Mouse (Mus musculus): Measurements from ENCODE around the gene Olfr1242. TPM values are rescaled to one million over a fixed set of nuclear protein-coding genes. Genes with fewer than 3 reads are reported as not detected.

The Olfr1242 gene
- total and polyA plus RNA-seq, 3 experiments: not detected

GRCm38 (mm10) chr2:89487026-89487425, 11.1 kb downstream of the Olfr1242 start, which contains the start of gene Olfr1241:
Gene Olfr1241, minus strand, starts transcription at chr2:89487126.
- DNase-seq (ENCODE audit: low read depth, low spot score): no peak
- no peaks in the 10 kb centered on the region for H3K79me2 ChIP-seq (ENCODE audit: control insufficient read depth, insufficient read depth, low read length, poor library complexity)
- no peak for TF ChIP-seq GABPA (IDR thresholded peaks at IDR 0.05; ENCODE audit: low read depth, low read length)
- no peak for TF ChIP-seq EP300 (IDR thresholded peaks at IDR 0.05; ENCODE audit: low read depth in 1 of 2, low read length in 2 of 2)
- no peak for TF ChIP-seq POLR2AphosphoS2 (IDR thresholded peaks at IDR 0.05; ENCODE audit: low read length)
- TF ChIP-seq NRF1 (IDR thresholded peaks at IDR 0.05; ENCODE audit: insufficient read depth, low read depth, low read length, poor library complexity, severe bottlenecking): no peak
- TF ChIP-seq ZMIZ1 (IDR thresholded peaks at IDR 0.05; ENCODE audit: low read depth, low read length): no peak
- no peak for TF ChIP-seq CHD2 (IDR thresholded peaks at IDR 0.05; ENCODE audit: low read length)
- TF ChIP-seq MXI1 (IDR thresholded peaks at IDR 0.05; ENCODE audit: low read depth, low read length): no peak
- no peak for TF ChIP-seq RAD21 (IDR thresholded peaks at IDR 0.05; ENCODE audit: low read depth, low read length)
- no peak for TF ChIP-seq ELF1 (IDR thresholded peaks at IDR 0.05; ENCODE audit: low read depth, low read length)
- TF ChIP-seq TAL1 (IDR thresholded peaks at IDR 0.05; ENCODE audit: low read length): no peak
- no peak for TF ChIP-seq MYB (IDR thresholded peaks at IDR 0.05; ENCODE audit: low read depth, low read length)
- no peak for TF ChIP-seq RCOR1 (IDR thresholded peaks at IDR 0.05; ENCODE audit: low read depth, low read length)
- no peak for TF ChIP-seq UBTF (IDR thresholded peaks at IDR 0.05; ENCODE audit: borderline replicate concordance, insufficient read depth, low read depth, low read length)
- TF ChIP-seq CHD1 (IDR thresholded peaks at IDR 0.05; ENCODE audit: low read depth, low read length): no peak
- no peak for TF ChIP-seq MAZ (IDR thresholded peaks at IDR 0.05; ENCODE audit: low read depth, low read length)
- H3K27me3 ChIP-seq (ENCODE audit: control insufficient read depth in 1 of 2, insufficient read depth in 2 of 2, low read length in 2 of 2): no peaks in the 10 kb centered on the region
- H3K4me3 ChIP-seq (ENCODE audit: control insufficient read depth in 1 of 2, insufficient read depth in 1 of 2, low read depth in 2 of 2, low read length in 2 of 2): no peak within 1 kb of the TSS
- H3K27ac ChIP-seq (ENCODE audit: control insufficient read depth, low read depth, low read length): no peak within 1 kb of the TSS
- H3K9me3 ChIP-seq (replicated peaks; ENCODE audit: insufficient read depth, low read length): no peaks in the 10 kb centered on the region
- H3K4me1 ChIP-seq (ENCODE audit: control insufficient read depth in 1 of 2, insufficient read depth in 2 of 2, low read length in 2 of 2): no peaks in the 10 kb centered on the region
- H3K9ac ChIP-seq (ENCODE audit: control insufficient read depth, low read depth, low read length, poor library complexity, severe bottlenecking): no peak within 1 kb of the TSS
- no peaks in the 10 kb centered on the region for H3K36me3 ChIP-seq (ENCODE audit: control insufficient read depth in 1 of 2, insufficient read depth in 2 of 2, low read length in 2 of 2)

- H3K27ac ChIP-seq (ENCODE audit: control insufficient read depth, low read depth, low read length): no peak within 1 kb of the TSS
- no peak for TF ChIP-seq ZKSCAN1 (IDR thresholded peaks at IDR 0.05; ENCODE audit: low read depth, low read length)
- TF ChIP-seq USF2 (IDR thresholded peaks at IDR 0.05; ENCODE audit: borderline replicate concordance in 1 of 2, insufficient read depth in 1 of 2, low read depth in 1 of 2, low read length in 2 of 2): no peak
- no peak for TF ChIP-seq NRF1 (IDR thresholded peaks at IDR 0.05; ENCODE audit: insufficient read depth, low read depth, low read length, poor library complexity, severe bottlenecking)
- no peak for TF ChIP-seq MYB (IDR thresholded peaks at IDR 0.05; ENCODE audit: low read depth, low read length)
- no peak for TF ChIP-seq E2F4 (IDR thresholded peaks at IDR 0.05; ENCODE audit: borderline replicate concordance, low read depth, low read length)
- no peak for TF ChIP-seq NELFE (IDR thresholded peaks at IDR 0.05; ENCODE audit: low read depth, low read length)
- no peak for TF ChIP-seq MAX (IDR thresholded peaks at IDR 0.05; ENCODE audit: low read length)
- no peak for TF ChIP-seq MAZ (IDR thresholded peaks at IDR 0.05; ENCODE audit: low read depth, low read length)
- no peak for TF ChIP-seq POLR2AphosphoS5 (IDR thresholded peaks at IDR 0.05; ENCODE audit: borderline replicate concordance, low read depth, low read length)
- H3K79me2 ChIP-seq (ENCODE audit: control insufficient read depth, insufficient read depth, low read length, poor library complexity): no peaks in the 10 kb centered on the region
- no peaks in the 10 kb centered on the region for H3K4me1 ChIP-seq (ENCODE audit: control insufficient read depth in 1 of 2, insufficient read depth in 2 of 2, low read length in 2 of 2)
- no peaks in the 10 kb centered on the region for H3K9me3 ChIP-seq (replicated peaks; ENCODE audit: insufficient read depth, low read length)
- no peak within 1 kb of the TSS for H3K9ac ChIP-seq (ENCODE audit: control insufficient read depth, low read depth, low read length, poor library complexity, severe bottlenecking)
- no peaks in the 10 kb centered on the region for H3K27me3 ChIP-seq (ENCODE audit: control insufficient read depth in 1 of 2, insufficient read depth in 2 of 2, low read length in 2 of 2)
- DNase-seq (ENCODE audit: low read depth, low spot score): no peak
- no peaks in the 10 kb centered on the region for H3K36me3 ChIP-seq (ENCODE audit: control insufficient read depth in 1 of 2, insufficient read depth in 2 of 2, low read length in 2 of 2)
- H3K4me3 ChIP-seq (ENCODE audit: control insufficient read depth in 1 of 2, insufficient read depth in 1 of 2, low read depth in 2 of 2, low read length in 2 of 2): no peak within 1 kb of the TSS
Observed at GRCm38 (mm10) chr2:89442900-89443299, 55.2 kb downstream of the Olfr1242 start, which contains the start of gene Olfr1240. Gene Olfr1240, minus strand, starts transcription at chr2:89443000.

Other genes starting within 250 kb of the Olfr1242 start
- gene Olfr1228, start 244.3 kb downstream of the Olfr1242 start, total RNA-seq (2012; rRNA removed): not detected in 2 replicates
- gene Olfr1228, start 244.3 kb downstream of the Olfr1242 start, polyA plus RNA-seq (2012; ENCODE audit: insufficient read depth in 1 of 2, insufficient read length in 2 of 2, low read depth in 1 of 2, low replicate concordance in 2 of 2, missing spikeins in 1 of 2): not detected
- not detected in 2 replicates for gene Olfr1229, start 210.3 kb downstream of the Olfr1242 start, total RNA-seq (2012; rRNA removed)
- not detected for gene Olfr1229, start 210.3 kb downstream of the Olfr1242 start, polyA plus RNA-seq (2012; ENCODE audit: insufficient read depth in 1 of 2, insufficient read length in 2 of 2, low read depth in 1 of 2, low replicate concordance in 2 of 2, missing spikeins in 1 of 2)
- gene Olfr1230, start 201.1 kb downstream of the Olfr1242 start, total RNA-seq (2012; rRNA removed): not detected in 2 replicates
- not detected for gene Olfr1230, start 201.1 kb downstream of the Olfr1242 start, polyA plus RNA-seq (2012; ENCODE audit: insufficient read depth in 1 of 2, insufficient read length in 2 of 2, low read depth in 1 of 2, low replicate concordance in 2 of 2, missing spikeins in 1 of 2)
- not detected in 2 replicates for gene Olfr1231, start 191.3 kb downstream of the Olfr1242 start, total RNA-seq (2012; rRNA removed)
- not detected for gene Olfr1231, start 191.3 kb downstream of the Olfr1242 start, polyA plus RNA-seq (2012; ENCODE audit: insufficient read depth in 1 of 2, insufficient read length in 2 of 2, low read depth in 1 of 2, low replicate concordance in 2 of 2, missing spikeins in 1 of 2)
- gene Olfr1232, start 168.7 kb downstream of the Olfr1242 start, total RNA-seq (2012; rRNA removed): not detected in 2 replicates
- gene Olfr1232, start 168.7 kb downstream of the Olfr1242 start, polyA plus RNA-seq (2012; ENCODE audit: insufficient read depth in 1 of 2, insufficient read length in 2 of 2, low read depth in 1 of 2, low replicate concordance in 2 of 2, missing spikeins in 1 of 2): not detected
- gene Olfr1233, start 155.9 kb downstream of the Olfr1242 start, total RNA-seq (2012; rRNA removed): not detected in 2 replicates
- not detected for gene Olfr1233, start 155.9 kb downstream of the Olfr1242 start, polyA plus RNA-seq (2012; ENCODE audit: insufficient read depth in 1 of 2, insufficient read length in 2 of 2, low read depth in 1 of 2, low replicate concordance in 2 of 2, missing spikeins in 1 of 2)
- gene Olfr1234, start 133.5 kb downstream of the Olfr1242 start, total RNA-seq (2012; rRNA removed): not detected in 2 replicates
- not detected for gene Olfr1234, start 133.5 kb downstream of the Olfr1242 start, polyA plus RNA-seq (2012; ENCODE audit: insufficient read depth in 1 of 2, insufficient read length in 2 of 2, low read depth in 1 of 2, low replicate concordance in 2 of 2, missing spikeins in 1 of 2)
- gene Olfr1238, start 88.7 kb downstream of the Olfr1242 start, total RNA-seq (2012; rRNA removed): not detected in 2 replicates
- gene Olfr1238, start 88.7 kb downstream of the Olfr1242 start, polyA plus RNA-seq (2012; ENCODE audit: insufficient read depth in 1 of 2, insufficient read length in 2 of 2, low read depth in 1 of 2, low replicate concordance in 2 of 2, missing spikeins in 1 of 2): under 1 TPM in 1 of 2 experiments, not detected in 1; 0.01 TPM
- not detected in 2 replicates for gene Olfr1239, start 77.9 kb downstream of the Olfr1242 start, total RNA-seq (2012; rRNA removed)
- gene Olfr1239, start 77.9 kb downstream of the Olfr1242 start, polyA plus RNA-seq (2012; ENCODE audit: insufficient read depth in 1 of 2, insufficient read length in 2 of 2, low read depth in 1 of 2, low replicate concordance in 2 of 2, missing spikeins in 1 of 2): not detected
- not detected in 2 replicates for gene Olfr1240, start 55.3 kb downstream of the Olfr1242 start, total RNA-seq (2012; rRNA removed)
- not detected for gene Olfr1240, start 55.3 kb downstream of the Olfr1242 start, polyA plus RNA-seq (2012; ENCODE audit: insufficient read depth in 1 of 2, insufficient read length in 2 of 2, low read depth in 1 of 2, low replicate concordance in 2 of 2, missing spikeins in 1 of 2)
- not detected in 2 replicates for gene Olfr1241, start 11.2 kb downstream of the Olfr1242 start, total RNA-seq (2012; rRNA removed)
- gene Olfr1241, start 11.2 kb downstream of the Olfr1242 start, polyA plus RNA-seq (2012; ENCODE audit: insufficient read depth in 1 of 2, insufficient read length in 2 of 2, low read depth in 1 of 2, low replicate concordance in 2 of 2, missing spikeins in 1 of 2): not detected
- gene Olfr1243, start 33.2 kb upstream of the Olfr1242 start, total RNA-seq (2012; rRNA removed): not detected in 2 replicates
- gene Olfr1243, start 33.2 kb upstream of the Olfr1242 start, polyA plus RNA-seq (2012; ENCODE audit: insufficient read depth in 1 of 2, insufficient read length in 2 of 2, low read depth in 1 of 2, low replicate concordance in 2 of 2, missing spikeins in 1 of 2): not detected
- not detected in 2 replicates for gene Olfr1245, start 80.1 kb upstream of the Olfr1242 start, total RNA-seq (2012; rRNA removed)
- gene Olfr1245, start 80.1 kb upstream of the Olfr1242 start, polyA plus RNA-seq (2012; ENCODE audit: insufficient read depth in 1 of 2, insufficient read length in 2 of 2, low read depth in 1 of 2, low replicate concordance in 2 of 2, missing spikeins in 1 of 2): not detected
- not detected in 2 replicates for gene Olfr1246, start 94.8 kb upstream of the Olfr1242 start, total RNA-seq (2012; rRNA removed)
- not detected for gene Olfr1246, start 94.8 kb upstream of the Olfr1242 start, polyA plus RNA-seq (2012; ENCODE audit: insufficient read depth in 1 of 2, insufficient read length in 2 of 2, low read depth in 1 of 2, low replicate concordance in 2 of 2, missing spikeins in 1 of 2)
- gene Olfr1247, start 115.8 kb upstream of the Olfr1242 start, total RNA-seq (2012; rRNA removed): not detected in 2 replicates
- not detected for gene Olfr1247, start 115.8 kb upstream of the Olfr1242 start, polyA plus RNA-seq (2012; ENCODE audit: insufficient read depth in 1 of 2, insufficient read length in 2 of 2, low read depth in 1 of 2, low replicate concordance in 2 of 2, missing spikeins in 1 of 2)
- gene Olfr1248, start 119.9 kb upstream of the Olfr1242 start, total RNA-seq (2012; rRNA removed): not detected in 2 replicates
- gene Olfr1248, start 119.9 kb upstream of the Olfr1242 start, polyA plus RNA-seq (2012; ENCODE audit: insufficient read depth in 1 of 2, insufficient read length in 2 of 2, low read depth in 1 of 2, low replicate concordance in 2 of 2, missing spikeins in 1 of 2): not detected
- gene Olfr1249, start 136.6 kb upstream of the Olfr1242 start, total RNA-seq (2012; rRNA removed): not detected in 2 replicates
- not detected for gene Olfr1249, start 136.6 kb upstream of the Olfr1242 start, polyA plus RNA-seq (2012; ENCODE audit: insufficient read depth in 1 of 2, insufficient read length in 2 of 2, low read depth in 1 of 2, low replicate concordance in 2 of 2, missing spikeins in 1 of 2)
- gene Olfr1250, start 163.1 kb upstream of the Olfr1242 start, total RNA-seq (2012; rRNA removed): not detected in 2 replicates
- not detected for gene Olfr1250, start 163.1 kb upstream of the Olfr1242 start, polyA plus RNA-seq (2012; ENCODE audit: insufficient read depth in 1 of 2, insufficient read length in 2 of 2, low read depth in 1 of 2, low replicate concordance in 2 of 2, missing spikeins in 1 of 2)
- gene Olfr1251, start 173.6 kb upstream of the Olfr1242 start, total RNA-seq (2012; rRNA removed): not detected in 2 replicates
- gene Olfr1251, start 173.6 kb upstream of the Olfr1242 start, polyA plus RNA-seq (2012; ENCODE audit: insufficient read depth in 1 of 2, insufficient read length in 2 of 2, low read depth in 1 of 2, low replicate concordance in 2 of 2, missing spikeins in 1 of 2): not detected
- gene Olfr1252, start 226.7 kb upstream of the Olfr1242 start, total RNA-seq (2012; rRNA removed): not detected in 2 replicates
- not detected for gene Olfr1252, start 226.7 kb upstream of the Olfr1242 start, polyA plus RNA-seq (2012; ENCODE audit: insufficient read depth in 1 of 2, insufficient read length in 2 of 2, low read depth in 1 of 2, low replicate concordance in 2 of 2, missing spikeins in 1 of 2)

All from MEL (cell line).